Mouse (Mus musculus): ENCODE results near the gene Erg. TPM values are rescaled to one million over a fixed set of nuclear protein-coding genes. Genes with fewer than 3 reads are reported as not detected.

The Erg gene
- polyA plus RNA-seq, 1 experiment: not detected

GRCm38 (mm10) chr16:95586726-95587125 lies 333 bp upstream of the Erg start:
- H3K4me1 ChIP-seq (ENCODE audit: control insufficient read depth, insufficient read depth, low read length): no peaks in the 10 kb centered on the region
- no peak overlapping the region for H3K4me3 ChIP-seq (ENCODE audit: insufficient read depth, low read length)
- no peak for TF ChIP-seq POLR2A (IDR thresholded peaks at IDR 0.05; ENCODE audit: borderline replicate concordance, low read depth, low read length)
- TF ChIP-seq CTCF (IDR thresholded peaks at IDR 0.05; ENCODE audit: low read depth, low read length): no peak
- no peak overlapping the region for H3K27ac ChIP-seq (ENCODE audit: insufficient read depth, low read depth, low read length)

DNA sequence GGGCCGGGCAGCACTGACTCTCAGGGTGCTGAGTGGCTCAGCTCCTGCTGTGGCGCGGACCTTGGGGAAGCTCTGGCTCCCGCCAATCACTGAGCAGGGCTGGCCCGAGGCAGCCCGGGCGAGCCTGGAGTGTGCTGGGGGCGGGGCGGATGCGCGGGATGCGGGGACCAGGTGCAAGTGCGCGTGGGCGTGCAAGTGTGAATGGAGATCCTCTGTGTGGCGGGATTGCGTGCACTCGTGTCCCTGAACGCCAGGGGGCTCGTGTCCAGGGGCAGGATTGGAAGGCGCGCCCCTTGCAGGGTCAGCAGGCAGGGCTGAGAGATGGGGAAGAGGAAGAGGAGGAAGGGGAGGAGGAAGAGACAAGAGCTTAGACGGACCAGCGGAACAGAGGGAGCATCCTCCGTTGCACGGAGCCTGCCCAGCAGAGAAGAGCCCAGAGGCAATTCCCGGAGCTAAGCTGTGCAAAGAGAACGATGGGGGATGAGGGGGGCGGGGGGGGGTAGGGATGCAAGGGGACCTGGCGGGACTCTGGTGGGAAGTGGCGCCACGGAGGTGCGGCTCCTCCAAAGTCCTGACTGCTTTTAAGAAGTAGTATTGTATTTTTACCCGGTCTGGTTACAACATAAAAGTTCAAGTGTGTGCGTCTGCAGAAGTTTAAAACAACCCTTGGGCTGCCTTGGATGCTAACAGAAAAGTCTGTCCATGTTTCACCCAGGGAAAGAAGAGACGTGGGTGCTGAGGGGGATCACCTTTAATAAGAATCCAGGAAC lies 667 bp downstream of the Erg start:
- Histone ChIP-seq H3K4me1 (ENCODE audit: control insufficient read depth, insufficient read depth, low read length) (no peaks in the 10 kb centered on the region), H3K27ac (ENCODE audit: insufficient read depth, low read depth, low read length) (no peak overlapping the region), H3K4me3 (ENCODE audit: insufficient read depth, low read length) (no peak overlapping the region)
- TF ChIP-seq CTCF (IDR thresholded peaks at IDR 0.05; ENCODE audit: low read depth, low read length) (no peak), POLR2A (IDR thresholded peaks at IDR 0.05; ENCODE audit: borderline replicate concordance, low read depth, low read length) (no peak)

DNA sequence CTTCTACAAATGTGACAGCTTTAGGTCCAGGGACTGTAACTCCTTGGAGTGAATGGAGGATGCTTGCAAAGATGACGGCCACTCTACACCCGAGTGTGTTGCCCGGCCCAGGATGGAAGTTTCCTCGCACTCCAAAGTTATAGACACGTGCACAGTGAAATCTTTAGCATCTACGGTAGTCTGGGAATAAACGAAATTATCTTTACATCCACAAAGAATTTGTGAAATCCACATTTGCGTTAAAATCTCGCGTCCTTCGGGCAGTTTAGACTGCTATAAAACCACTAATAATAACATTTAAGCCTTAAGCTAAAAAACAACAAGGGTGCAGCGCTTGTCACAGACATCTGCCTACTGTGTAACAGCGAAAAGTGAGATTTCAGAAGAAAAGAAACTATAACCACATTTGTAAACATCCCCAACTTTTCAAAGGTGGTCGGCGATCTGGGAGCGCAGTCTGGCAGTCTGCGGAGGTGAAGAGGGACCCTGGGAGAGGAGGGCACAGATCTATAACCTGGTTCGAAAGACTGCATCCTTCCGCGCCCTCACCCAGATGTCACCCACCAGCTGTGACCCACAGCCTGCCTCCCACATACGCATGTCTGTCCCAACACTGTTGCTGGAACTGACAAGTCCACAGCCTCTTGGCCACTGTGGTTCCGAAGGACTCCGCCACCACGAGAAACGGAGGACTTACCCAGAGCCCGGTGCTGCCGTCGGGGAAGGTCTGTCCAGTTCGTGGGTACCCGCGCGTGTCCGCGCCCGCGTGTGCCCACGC lies 1.5 kb downstream of the Erg start:
- TF ChIP-seq POLR2A (IDR thresholded peaks at IDR 0.05; ENCODE audit: borderline replicate concordance, low read depth, low read length): no peak
- no peak for TF ChIP-seq CTCF (IDR thresholded peaks at IDR 0.05; ENCODE audit: low read depth, low read length)
- Histone ChIP-seq H3K4me1 (ENCODE audit: control insufficient read depth, insufficient read depth, low read length) (no peaks in the 10 kb centered on the region), H3K4me3 (ENCODE audit: insufficient read depth, low read length) (no peak overlapping the region), H3K27ac (ENCODE audit: insufficient read depth, low read depth, low read length) (no peak overlapping the region)

- H3K4me1 ChIP-seq (ENCODE audit: control insufficient read depth, insufficient read depth, low read length): no peaks in the 10 kb centered on the region
- TF ChIP-seq POLR2A (IDR thresholded peaks at IDR 0.05; ENCODE audit: borderline replicate concordance, low read depth, low read length): no peak
- no peak for TF ChIP-seq CTCF (IDR thresholded peaks at IDR 0.05; ENCODE audit: low read depth, low read length)
- H3K27ac ChIP-seq (ENCODE audit: insufficient read depth, low read depth, low read length): no peak overlapping the region
- no peak overlapping the region for H3K4me3 ChIP-seq (ENCODE audit: insufficient read depth, low read length)
Observed at GRCm38 (mm10) chr16:95579289-95579688, 7.1 kb downstream of the Erg start.

GRCm38 (mm10) chr16:95573163-95573562 lies 13.2 kb downstream of the Erg start:
- no peaks in the 10 kb centered on the region for H3K4me1 ChIP-seq (ENCODE audit: control insufficient read depth, insufficient read depth, low read length)
- no peak overlapping the region for H3K4me3 ChIP-seq (ENCODE audit: insufficient read depth, low read length)
- no peak for TF ChIP-seq POLR2A (IDR thresholded peaks at IDR 0.05; ENCODE audit: borderline replicate concordance, low read depth, low read length)
- no peak for TF ChIP-seq CTCF (IDR thresholded peaks at IDR 0.05; ENCODE audit: low read depth, low read length)
- no peak overlapping the region for H3K27ac ChIP-seq (ENCODE audit: insufficient read depth, low read depth, low read length)

DNA sequence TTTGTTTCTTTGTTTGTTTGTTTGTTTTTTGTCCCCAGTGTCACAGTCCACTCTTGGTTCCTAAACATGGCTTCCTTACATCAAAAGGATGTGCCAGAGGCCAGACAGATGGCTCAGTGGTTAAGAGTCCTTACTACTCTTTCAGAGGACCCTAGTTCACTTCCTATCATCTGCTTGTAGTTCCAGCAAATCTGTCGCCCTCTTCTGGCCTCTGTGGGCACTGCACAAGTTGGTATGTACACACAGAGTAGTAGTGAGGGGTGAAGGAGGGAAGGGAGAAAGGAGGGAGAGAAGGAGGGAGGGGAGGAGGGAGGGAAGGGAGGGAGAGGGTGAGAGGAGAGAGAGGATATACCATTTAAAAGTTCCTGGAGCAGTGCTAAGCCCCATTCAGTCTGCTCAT lies 15.8 kb downstream of the Erg start:
- H3K27ac ChIP-seq (ENCODE audit: insufficient read depth, low read depth, low read length): no peak overlapping the region
- no peaks in the 10 kb centered on the region for H3K4me1 ChIP-seq (ENCODE audit: control insufficient read depth, insufficient read depth, low read length)
- no peak overlapping the region for H3K4me3 ChIP-seq (ENCODE audit: insufficient read depth, low read length)
- TF ChIP-seq CTCF (IDR thresholded peaks at IDR 0.05; ENCODE audit: low read depth, low read length) (no peak), POLR2A (IDR thresholded peaks at IDR 0.05; ENCODE audit: borderline replicate concordance, low read depth, low read length) (no peak)

- Histone ChIP-seq H3K4me1 (ENCODE audit: control insufficient read depth, insufficient read depth, low read length) (no peaks in the 10 kb centered on the region), H3K27ac (ENCODE audit: insufficient read depth, low read depth, low read length) (no peak overlapping the region), H3K4me3 (ENCODE audit: insufficient read depth, low read length) (no peak overlapping the region)
- TF ChIP-seq CTCF (IDR thresholded peaks at IDR 0.05; ENCODE audit: low read depth, low read length) (no peak), POLR2A (IDR thresholded peaks at IDR 0.05; ENCODE audit: borderline replicate concordance, low read depth, low read length) (no peak)
Observed at GRCm38 (mm10) chr16:95556834-95557233, 29.6 kb downstream of the Erg start.

- H3K4me3 ChIP-seq (ENCODE audit: insufficient read depth, low read length): no peak overlapping the region
- no peak for TF ChIP-seq POLR2A (IDR thresholded peaks at IDR 0.05; ENCODE audit: borderline replicate concordance, low read depth, low read length)
- TF ChIP-seq CTCF (IDR thresholded peaks at IDR 0.05; ENCODE audit: low read depth, low read length): no peak
- H3K4me1 ChIP-seq (ENCODE audit: control insufficient read depth, insufficient read depth, low read length): no peaks in the 10 kb centered on the region
- H3K27ac ChIP-seq (ENCODE audit: insufficient read depth, low read depth, low read length): no peak overlapping the region
Observed at GRCm38 (mm10) chr16:95553136-95553535, 33.3 kb downstream of the Erg start.

- TF ChIP-seq POLR2A (IDR thresholded peaks at IDR 0.05; ENCODE audit: borderline replicate concordance, low read depth, low read length) (no peak), CTCF (IDR thresholded peaks at IDR 0.05; ENCODE audit: low read depth, low read length) (no peak)
- Histone ChIP-seq H3K27ac (ENCODE audit: insufficient read depth, low read depth, low read length) (no peak overlapping the region), H3K4me3 (ENCODE audit: insufficient read depth, low read length) (no peak overlapping the region), H3K4me1 (ENCODE audit: control insufficient read depth, insufficient read depth, low read length) (no peaks in the 10 kb centered on the region)
Observed at GRCm38 (mm10) chr16:95552495-95552894, 33.9 kb downstream of the Erg start.

DNA sequence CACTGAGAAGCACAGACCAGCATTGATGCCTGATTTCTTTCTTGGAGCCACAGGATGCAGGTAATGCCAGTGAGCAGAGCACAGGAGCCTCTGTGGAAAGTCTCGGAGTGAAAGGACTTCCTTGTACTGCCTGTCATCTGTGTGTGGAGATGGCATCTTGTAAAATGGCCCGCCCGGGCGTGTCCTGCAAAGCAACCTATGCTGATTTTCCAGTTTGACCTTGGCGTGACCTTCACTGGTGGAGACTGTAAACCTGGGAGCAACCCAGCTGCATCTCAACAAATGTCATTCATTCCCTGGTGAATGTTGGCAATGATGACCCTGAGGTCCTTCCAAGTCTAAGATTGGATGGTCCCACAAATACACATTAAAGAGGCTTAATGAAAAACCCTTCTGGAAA lies 35.9 kb downstream of the Erg start:
- Histone ChIP-seq H3K4me1 (ENCODE audit: control insufficient read depth, insufficient read depth, low read length) (no peaks in the 10 kb centered on the region), H3K4me3 (ENCODE audit: insufficient read depth, low read length) (no peak overlapping the region), H3K27ac (ENCODE audit: insufficient read depth, low read depth, low read length) (no peak overlapping the region)
- TF ChIP-seq POLR2A (IDR thresholded peaks at IDR 0.05; ENCODE audit: borderline replicate concordance, low read depth, low read length) (no peak), CTCF (IDR thresholded peaks at IDR 0.05; ENCODE audit: low read depth, low read length) (no peak)
